ENCODE assay signal across 8 mouse cellular contexts in the genomic region with DNA sequence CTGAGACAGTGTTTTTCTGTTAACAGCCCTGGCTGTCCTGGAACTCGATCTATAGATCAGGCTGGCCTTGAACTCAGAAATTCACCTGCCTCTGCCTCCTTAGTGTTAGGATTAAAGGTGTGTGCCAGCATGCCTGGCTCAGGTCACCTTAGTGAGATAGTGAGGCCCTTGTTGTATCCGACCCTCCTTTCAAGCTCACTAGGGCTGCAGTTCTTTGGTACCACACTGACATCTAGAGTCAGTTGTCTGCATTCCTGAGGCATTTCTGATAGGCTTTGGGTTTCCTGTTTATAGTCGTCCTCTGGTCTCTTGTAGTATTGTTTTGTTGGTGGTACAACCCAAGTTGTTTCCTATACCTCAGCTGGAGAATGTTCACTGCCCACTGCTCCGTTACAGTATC. TPM values are rescaled to one million over a fixed set of nuclear protein-coding genes. Genes with fewer than 3 reads are reported as not detected.
A peak's percentile ranks its signal among the peaks of the same experiment; 100 is the strongest.
DNase-seq lines count a peak whose midpoint lies in the region.

No protein-coding gene starts in this region.

- DNase-seq in heart, adult 18-20 months: peak; percentile 45 to 49
- DNase-seq in heart, postnatal 36 days: no peak
- DNase-seq in retina, adult 2 months (ENCODE audit: low read depth, low spot score): peak; percentile 33
- DNase-seq in retina, embryonic 14.5 days (ENCODE audit: low spot score): no peak
- peak; percentile 46 for DNase-seq in kidney, postnatal 14 days
- peak; percentile 27 for DNase-seq in thymus, postnatal 4 days
- no peak for DNase-seq in left cerebral cortex, postnatal 36 days (ENCODE audit: low spot score in 2 of 2)
- DNase-seq in spleen, postnatal 4 days (ENCODE audit: low spot score in 2 of 2): no peak

- intact Hi-C loops in heart, postnatal 36 days (cut with DNase I): loop anchor here (10.0 kb wide), 1 partner anchor 230 kb away; no protein-coding TSS in a partner anchor
- intact Hi-C loops in left cerebral cortex, postnatal 36 days (cut with DNase I): loop anchor here (2.0 kb wide), 1 partner anchor 130 kb away; no protein-coding TSS in a partner anchor

RNA-seq across cellular contexts. Expression of a gene that starts 10.1 kb away (rescaled TPM):
- 1 to 10 TPM in 1 of 2 experiments, under 1 TPM in 1; 0.89 to 1.5 TPM for total RNA-seq in heart, adult 18-20 months (2021)
- 1 to 10 TPM; 1.5 to 2.9 TPM for total RNA-seq in heart, postnatal 36 days (2021)
- total RNA-seq in left cerebral cortex, postnatal 36 days (2021): under 1 TPM; 0.15 to 0.54 TPM

RNA-seq across cellular contexts. Expression of a gene that starts 17.1 kb away (rescaled TPM):
- under 1 TPM; 0.05 to 0.18 TPM for total RNA-seq in heart, adult 18-20 months (2021)
- total RNA-seq in heart, postnatal 36 days (2021): not detected
- 1 to 10 TPM in 1 of 2 experiments, under 1 TPM in 1; 0.25 to 1.1 TPM for total RNA-seq in left cerebral cortex, postnatal 36 days (2021)

RNA-seq across cellular contexts. Expression of a gene that starts 30.1 kb away (rescaled TPM):
- 10 to 100 TPM; 76.9 to 98.0 TPM for total RNA-seq in heart, adult 18-20 months (2021)
- total RNA-seq in heart, postnatal 36 days (2021): 10 to 100 TPM; 85.7 to 93.0 TPM
- total RNA-seq in left cerebral cortex, postnatal 36 days (2021): 10 to 100 TPM; 84.2 to 91.5 TPM

Comparison
In these comparisons a context has a peak if more than half of its experiments do, and no peak if none do; other contexts are left out.
1. DNase-seq: peak in heart, adult 18-20 months (2 of 2), retina, adult 2 months (single experiment), kidney, postnatal 14 days (single experiment) and thymus, postnatal 4 days (single experiment); none in heart, postnatal 36 days (0 of 2), retina, embryonic 14.5 days (single experiment), left cerebral cortex, postnatal 36 days (0 of 2) and spleen, postnatal 4 days (0 of 2).